9 mouse cellular contexts compared by ENCODE assay signal in the genomic region with DNA sequence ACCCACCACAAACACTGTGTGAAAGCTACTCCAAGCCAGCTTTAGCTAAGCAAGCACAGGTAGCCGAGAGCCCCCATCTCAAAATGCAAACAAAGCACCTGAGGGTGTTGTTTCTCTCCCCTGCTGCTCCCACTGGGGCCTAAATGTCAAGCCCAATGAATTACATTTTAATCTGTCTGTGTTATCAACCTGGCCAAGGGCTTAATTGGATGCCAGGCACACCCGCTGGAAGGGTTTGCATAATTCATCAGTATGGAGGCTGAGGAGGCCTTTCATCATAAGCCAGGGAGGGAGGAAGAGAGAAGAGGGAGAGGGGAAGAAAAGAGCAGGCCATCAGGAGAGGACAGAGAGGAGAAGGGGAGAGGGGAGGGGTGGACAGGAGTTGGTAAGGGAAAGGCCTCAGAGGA. TPM values are rescaled to one million over a fixed set of nuclear protein-coding genes. Genes with fewer than 3 reads are reported as not detected.
DNase-seq lines count a peak whose midpoint lies in the region; ATAC-seq and TF ChIP-seq lines count a peak whose summit lies in the region.
"Had no signal": no experiment of that assay in that cellular context is flagged by ENCODE, and none has a peak within 500 bp of the region (broad histone marks: within the 10 kb centered on the region; RNA-seq: fewer than 3 reads in every experiment).

No protein-coding gene starts in this region.

- TF ChIP-seq CTCF in heart, adult 2 months (IDR thresholded peaks at IDR 0.05): no peak
- TF ChIP-seq CTCF in small intestine, adult 2 months (IDR thresholded peaks at IDR 0.05; ENCODE audit: extremely low read depth, insufficient read length, insufficient replicate concordance, low read depth, low read length): no peak

- TF ChIP-seq POLR2A in heart, adult 2 months (IDR thresholded peaks at IDR 0.05; ENCODE audit: insufficient read depth, low read depth, low read length): no peak
- TF ChIP-seq POLR2A in small intestine, adult 2 months (IDR thresholded peaks at IDR 0.05; ENCODE audit: low read depth, low read length): no peak

- 52% methylated on average over 2 of the region's 2 CpGs for WGBS in heart, adult 2 months
- 28% methylated on average over 2 of the region's 2 CpGs for WGBS in kidney, embryonic 15.5 days
- 22% methylated on average over 2 of the region's 2 CpGs for WGBS in small intestine, adult 2 months

- no peaks in the 10 kb centered on the region for H3K79me2 ChIP-seq in heart, adult 2 months (replicated peaks; ENCODE audit: control insufficient read depth, insufficient read depth, low read length)

- DNase-seq in heart, adult 2 months: no peak
- DNase-seq in heart, postnatal 36 days: no peak
- DNase-seq in lung, postnatal 10 days: peak; percentile 5
- no peak for DNase-seq in lung, postnatal 36 days
- DNase-seq in MN1 (ENCODE audit: low spot score): no peak
- DNase-seq in yolk sac, embryonic 10.5 days (ENCODE audit: low spot score): no peak

- no peak overlapping the region for H3K9ac ChIP-seq in heart, adult 2 months (ENCODE audit: low read depth, low read length)
- no peak overlapping the region for H3K9ac ChIP-seq in kidney, embryonic 15.5 days

- no peak for ATAC-seq in kidney, embryonic 15.5 days (replicated peaks; ENCODE audit: low FRiP score)

- peak overlapping the region; percentile 91 for H3K27ac ChIP-seq in heart, adult 2 months
- peak overlapping the region; percentile 70 for H3K27ac ChIP-seq in kidney, embryonic 15.5 days
- peak overlapping the region; percentile 47 for H3K27ac ChIP-seq in small intestine, adult 2 months (ENCODE audit: insufficient read depth, low read depth, low read length)

- H3K4me2 ChIP-seq in kidney, embryonic 15.5 days: no peak overlapping the region

- no peak overlapping the region for H3K4me3 ChIP-seq in heart, adult 2 months
- H3K4me3 ChIP-seq in kidney, embryonic 15.5 days (replicated peaks): no peak overlapping the region
- H3K4me3 ChIP-seq in small intestine, adult 2 months (ENCODE audit: low read depth, low read length): no peak overlapping the region

- H3K27me3 ChIP-seq in heart, adult 2 months (ENCODE audit: control insufficient read depth, insufficient read depth, low read length): no peaks in the 10 kb centered on the region
- no peaks in the 10 kb centered on the region for H3K27me3 ChIP-seq in kidney, embryonic 15.5 days
- H3K27me3 ChIP-seq in small intestine, adult 2 months (ENCODE audit: control insufficient read depth, insufficient read depth, low read length): no peaks in the 10 kb centered on the region
- H3K27me3 ChIP-seq: CH12.LX had no signal

- TF ChIP-seq EP300 in heart, adult 2 months (IDR thresholded peaks at IDR 0.05; ENCODE audit: insufficient read depth, low read depth, low read length): no peak

- H3K4me1 ChIP-seq in heart, adult 2 months (ENCODE audit: control insufficient read depth, insufficient read depth, low read length): peaks cover 15% of the 10 kb centered on the region
- H3K4me1 ChIP-seq in kidney, embryonic 15.5 days: peaks cover 32% of the 10 kb centered on the region
- H3K4me1 ChIP-seq in small intestine, adult 2 months (ENCODE audit: control insufficient read depth, insufficient read depth, insufficient read length, low read length): no peaks in the 10 kb centered on the region

- 0 out of 2 replicates have a peak, but pooled peaks cover 1% of the 10 kb centered on the region for H3K36me3 ChIP-seq in heart, adult 2 months (ENCODE audit: control insufficient read depth, insufficient read depth, low read length)
- no peaks in the 10 kb centered on the region for H3K36me3 ChIP-seq in kidney, embryonic 15.5 days
- no peaks in the 10 kb centered on the region for H3K36me3 ChIP-seq in small intestine, adult 2 months (ENCODE audit: control insufficient read depth, insufficient read depth, low read length)

- no peaks in the 10 kb centered on the region for H3K9me3 ChIP-seq in kidney, embryonic 15.5 days (replicated peaks)

- intact Hi-C loops in heart, adult 2 months (cut with DNase I): no loop called here
- intact Hi-C loops in heart, postnatal 36 days (cut with DNase I): no loop called here

RNA-seq across cellular contexts. Expression of gene Ces5a, which starts 36.5 kb away (rescaled TPM):
- not detected for total RNA-seq in heart, adult 2 months (2021)
- not detected in 2 replicates for polyA plus RNA-seq in heart, adult 2 months (2012; rRNA removed)
- total RNA-seq in heart, postnatal 36 days (2021): under 1 TPM in 1 of 2 experiments, not detected in 1; 0.14 TPM
- not detected in 2 replicates for polyA plus RNA-seq in kidney, embryonic 15.5 days (2015; fragmentation: Nextera tagmentation; extraction: Ambion mirVana)
- polyA plus RNA-seq in small intestine, adult 2 months (2012; rRNA removed): 0.04 TPM in 1 of 2 replicates, not detected in the other
- total RNA-seq: CH12.LX had no signal
